8 mouse cellular contexts compared by ENCODE assay signal in genomic region chr11:53566646-53567045, GRCm38 (mm10). TPM values are rescaled to one million over a fixed set of nuclear protein-coding genes. Genes with fewer than 3 reads are reported as not detected.
DNase-seq lines count a peak whose midpoint lies in the region; ATAC-seq lines count a peak whose summit lies in the region.

No protein-coding gene starts in this region.

- DNase-seq in lung, postnatal 25 days (ENCODE audit: low spot score): no peak
- DNase-seq in forebrain, embryonic 10.5 days (ENCODE audit: extremely low spot score, low spot score): no peak
- DNase-seq in limb, embryonic 11.5 days (ENCODE audit: low spot score): no peak
- DNase-seq in right cerebral cortex, postnatal 14 days: no peak
- no peak for DNase-seq in urinary bladder, adult 18-20 months (ENCODE audit: low spot score in 2 of 2)

- H3K36me3 ChIP-seq in lung, embryonic 15.5 days: 0 out of 2 replicates have a peak, but pooled peaks cover 3% of the 10 kb centered on the region
- H3K36me3 ChIP-seq in forebrain, embryonic 10.5 days (replicated peaks): peaks cover 13% of the 10 kb centered on the region
- no peaks in the 10 kb centered on the region for H3K36me3 ChIP-seq in limb, embryonic 11.5 days (ENCODE audit: control insufficient read depth, insufficient read depth, low read length)
- H3K36me3 ChIP-seq in neural tube, embryonic 15.5 days: 0 out of 2 replicates have a peak, but pooled peaks cover 5% of the 10 kb centered on the region

- 0 out of 2 replicates have a peak overlapping the region, but pooled peaks have one; percentile 80 for H3K9ac ChIP-seq in lung, embryonic 15.5 days
- no peak overlapping the region for H3K9ac ChIP-seq in limb, embryonic 11.5 days (ENCODE audit: low read length)
- H3K9ac ChIP-seq in neural tube, embryonic 15.5 days (replicated peaks): peak overlapping the region; percentile 98

- 0 out of 2 replicates have a peak, but pooled peaks have one; percentile 6 for ATAC-seq in lung, embryonic 15.5 days (ENCODE audit: borderline replicate concordance, extremely low read depth, low FRiP score, low TSS enrichment)
- ATAC-seq in limb, embryonic 11.5 days (ENCODE audit: insufficient number of reproducible peaks, low FRiP score, low TSS enrichment, low read depth): peak; percentile 49
- ATAC-seq in neural tube, embryonic 15.5 days (ENCODE audit: low FRiP score): peak; percentile 45
- ATAC-seq in CD4-positive, CD25-positive, alpha-beta regulatory T cell, adult 4 months: no peak

- H3K4me1 ChIP-seq in lung, embryonic 15.5 days: peaks cover 14% of the 10 kb centered on the region
- H3K4me1 ChIP-seq in forebrain, embryonic 10.5 days: peaks cover 22% of the 10 kb centered on the region
- peaks cover 2% of the 10 kb centered on the region; the same call in 1 of the 2 replicates for H3K4me1 ChIP-seq in limb, embryonic 11.5 days (ENCODE audit: control insufficient read depth, insufficient read depth, low read length)
- H3K4me1 ChIP-seq in neural tube, embryonic 15.5 days: peaks cover 30% of the 10 kb centered on the region

- peak overlapping the region; percentile 85 for H3K4me2 ChIP-seq in lung, embryonic 15.5 days
- peak overlapping the region; percentile 79 for H3K4me2 ChIP-seq in limb, embryonic 11.5 days (ENCODE audit: low read depth, severe bottlenecking)
- peak overlapping the region; percentile 72 for H3K4me2 ChIP-seq in neural tube, embryonic 15.5 days

- H3K4me3 ChIP-seq in lung, embryonic 15.5 days: peak overlapping the region; percentile 97
- peak overlapping the region; percentile 96 for H3K4me3 ChIP-seq in forebrain, embryonic 10.5 days
- H3K4me3 ChIP-seq in limb, embryonic 11.5 days (ENCODE audit: low read depth, low read length): peak overlapping the region; percentile 61
- H3K4me3 ChIP-seq in neural tube, embryonic 15.5 days (replicated peaks): peak overlapping the region; percentile 93

- no peaks in the 10 kb centered on the region for H3K27me3 ChIP-seq in lung, embryonic 15.5 days
- no peaks in the 10 kb centered on the region for H3K27me3 ChIP-seq in forebrain, embryonic 10.5 days (ENCODE audit: poor library complexity, severe bottlenecking)
- H3K27me3 ChIP-seq in limb, embryonic 11.5 days (ENCODE audit: control insufficient read depth, insufficient read depth, low read length): no peaks in the 10 kb centered on the region
- no peaks in the 10 kb centered on the region for H3K27me3 ChIP-seq in neural tube, embryonic 15.5 days (replicated peaks)

- no peak overlapping the region for H3K27ac ChIP-seq in lung, embryonic 15.5 days
- H3K27ac ChIP-seq in forebrain, embryonic 10.5 days: peak overlapping the region; percentile 92
- no peak overlapping the region for H3K27ac ChIP-seq in limb, embryonic 11.5 days (replicated peaks; ENCODE audit: low read depth, low read length)
- peak overlapping the region; percentile 93; the same call in 1 of the 2 replicates for H3K27ac ChIP-seq in neural tube, embryonic 15.5 days (replicated peaks)

- WGBS in lung, embryonic 15.5 days: 72% methylated on average over 4 of the region's 4 CpGs
- WGBS in forebrain, embryonic 10.5 days: 84% methylated on average over 4 of the region's 4 CpGs
- 86% methylated on average over 4 of the region's 4 CpGs for WGBS in limb, embryonic 11.5 days
- WGBS in neural tube, embryonic 15.5 days: 85% methylated on average over 4 of the region's 4 CpGs

- no peaks in the 10 kb centered on the region for H3K9me3 ChIP-seq in lung, embryonic 15.5 days
- peaks cover 7% of the 10 kb centered on the region; the same call in 1 of the 2 replicates for H3K9me3 ChIP-seq in forebrain, embryonic 10.5 days
- no peaks in the 10 kb centered on the region for H3K9me3 ChIP-seq in limb, embryonic 11.5 days (ENCODE audit: control insufficient read depth, low read length)
- no peaks in the 10 kb centered on the region for H3K9me3 ChIP-seq in neural tube, embryonic 15.5 days (replicated peaks)

RNA-seq across cellular contexts. Expression of gene Kif3a, which starts 0.5 kb away (rescaled TPM):
- 61.6 and 65.7 TPM in 2 replicates for polyA plus RNA-seq in lung, embryonic 15.5 days (2015; fragmentation: Nextera tagmentation; extraction: Ambion mirVana)
- 78.4 and 82.2 TPM in 2 replicates for polyA plus RNA-seq in forebrain, embryonic 10.5 days (2016; fragmentation: Nextera tagmentation; extraction: Ambion mirVana)
- 72.0 and 79.4 TPM in 2 replicates for polyA plus RNA-seq in limb, embryonic 11.5 days (2014; fragmentation: Nextera tagmentation; extraction: Ambion mirVana)
- 275 and 338 TPM in 2 replicates for polyA plus RNA-seq in neural tube, embryonic 15.5 days (2015; fragmentation: Nextera tagmentation; extraction: Ambion mirVana)
- polyA plus RNA-seq in CD4-positive, CD25-positive, alpha-beta regulatory T cell, adult 4 months (2017; shearing (Covaris generic)): 1 to 10 TPM; 8.1 to 8.7 TPM

RNA-seq across cellular contexts. Expression of gene Sept8, which starts 47.6 kb away (rescaled TPM):
- polyA plus RNA-seq in lung, embryonic 15.5 days (2015; fragmentation: Nextera tagmentation; extraction: Ambion mirVana): 24.3 and 25.1 TPM in 2 replicates
- polyA plus RNA-seq in forebrain, embryonic 10.5 days (2016; fragmentation: Nextera tagmentation; extraction: Ambion mirVana): 22.7 and 22.9 TPM in 2 replicates
- polyA plus RNA-seq in limb, embryonic 11.5 days (2014; fragmentation: Nextera tagmentation; extraction: Ambion mirVana): 22.5 and 27.2 TPM in 2 replicates
- 23.3 and 26.2 TPM in 2 replicates for polyA plus RNA-seq in neural tube, embryonic 15.5 days (2015; fragmentation: Nextera tagmentation; extraction: Ambion mirVana)
- 1 to 10 TPM in 1 of 2 experiments, under 1 TPM in 1; 0.95 to 1.0 TPM for polyA plus RNA-seq in CD4-positive, CD25-positive, alpha-beta regulatory T cell, adult 4 months (2017; shearing (Covaris generic))

RNA-seq across cellular contexts. Expression of gene Il4, which starts 51.8 kb away (rescaled TPM):
- polyA plus RNA-seq in lung, embryonic 15.5 days (2015; fragmentation: Nextera tagmentation; extraction: Ambion mirVana): 1.2 TPM in 2 replicates
- 0.77 and 0.96 TPM in 2 replicates for polyA plus RNA-seq in forebrain, embryonic 10.5 days (2016; fragmentation: Nextera tagmentation; extraction: Ambion mirVana)
- 0.88 and 2.1 TPM in 2 replicates for polyA plus RNA-seq in limb, embryonic 11.5 days (2014; fragmentation: Nextera tagmentation; extraction: Ambion mirVana)
- polyA plus RNA-seq in neural tube, embryonic 15.5 days (2015; fragmentation: Nextera tagmentation; extraction: Ambion mirVana): 5.0 and 5.4 TPM in 2 replicates
- polyA plus RNA-seq in CD4-positive, CD25-positive, alpha-beta regulatory T cell, adult 4 months (2017; shearing (Covaris generic)): 1 to 10 TPM; 3.1 to 4.0 TPM

Comparison
In these comparisons a context has a peak if more than half of its experiments do, and no peak if none do; other contexts are left out.
1. H3K27ac ChIP-seq: peak in forebrain, embryonic 10.5 days (single experiment) and neural tube, embryonic 15.5 days (single experiment); none in lung, embryonic 15.5 days (single experiment) and limb, embryonic 11.5 days (single experiment).
2. RNA of gene Sept8, which starts 47.6 kb away (polyA plus RNA-seq): 24.3 to 25.1 TPM in lung, embryonic 15.5 days, 23.3 to 26.2 TPM in neural tube, embryonic 15.5 days, 22.7 to 22.9 TPM in forebrain, embryonic 10.5 days and 22.5 to 27.2 TPM in limb, embryonic 11.5 days; 0.95 to 1.0 TPM in CD4-positive, CD25-positive, alpha-beta regulatory T cell, adult 4 months; every median in the first group is over 10 times any median in the second.
3. Peak in every context shown above with its lines, with median percentiles within 50 percentile points of each other: H3K4me2 ChIP-seq and H3K4me3 ChIP-seq.